In the genomic region with DNA sequence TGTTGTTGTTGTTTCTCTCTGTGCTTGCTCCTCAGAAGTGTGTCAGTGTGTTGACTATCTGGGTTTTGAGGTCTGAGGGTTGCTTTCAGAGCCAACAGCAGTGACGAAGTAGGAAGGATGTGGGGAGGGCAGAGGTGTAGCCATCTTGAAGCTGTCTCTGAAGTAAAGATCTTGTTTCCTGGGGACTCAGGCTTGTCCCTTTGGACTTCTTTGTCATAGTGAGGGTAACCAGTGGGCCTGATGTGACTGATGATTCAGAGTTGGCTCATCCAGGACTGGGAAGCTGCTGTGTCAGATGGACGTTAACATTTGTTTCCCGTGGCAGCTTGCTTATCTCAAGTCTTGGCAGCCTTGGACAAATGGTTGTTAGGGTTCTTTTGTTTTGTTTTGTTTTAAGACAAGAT, we compare ENCODE assay signal across 8 mouse cellular contexts. TPM values are rescaled to one million over a fixed set of nuclear protein-coding genes. Genes with fewer than 3 reads are reported as not detected.
A peak's percentile ranks its signal among the peaks of the same experiment; 100 is the strongest.
DNase-seq lines count a peak whose midpoint lies in the region; ATAC-seq and TF ChIP-seq lines count a peak whose summit lies in the region.

No protein-coding gene starts in this region.

- no peak for TF ChIP-seq POLR2A in cerebellum, adult 2 months (IDR thresholded peaks at IDR 0.05; ENCODE audit: borderline replicate concordance, insufficient read depth, low read length)

- H3K9me3 ChIP-seq in hindbrain, embryonic 10.5 days = no peaks in the 10 kb centered on the region
- no peaks in the 10 kb centered on the region for H3K9me3 ChIP-seq in hindbrain, embryonic 12.5 days (replicated peaks)
- H3K9me3 ChIP-seq in heart, embryonic 12.5 days (replicated peaks) = no peaks in the 10 kb centered on the region

- DNase-seq in hindbrain, embryonic 10.5 days (ENCODE audit: low spot score) = no peak
- DNase-seq in thymus, postnatal 25 days = peak; percentile 12
- DNase-seq in thymus, postnatal 36 days = no peak
- peak; percentile 56 for DNase-seq in naive thymus-derived CD4-positive, alpha-beta T cell, adult 2 months (ENCODE audit: low read depth)
- DNase-seq in frontal cortex, postnatal 25 days (ENCODE audit: low spot score in 2 of 2) = no peak
- DNase-seq in cerebellum, adult 2 months = no peak

- no peaks in the 10 kb centered on the region for H3K27me3 ChIP-seq in hindbrain, embryonic 10.5 days (ENCODE audit: insufficient read depth, poor library complexity, severe bottlenecking)
- 0 out of 2 replicates have a peak, but pooled peaks cover 2% of the 10 kb centered on the region for H3K27me3 ChIP-seq in hindbrain, embryonic 12.5 days
- no peaks in the 10 kb centered on the region for H3K27me3 ChIP-seq in heart, embryonic 12.5 days (replicated peaks)
- H3K27me3 ChIP-seq in cerebellum, adult 2 months (ENCODE audit: control insufficient read depth, insufficient read depth, low read length) = no peaks in the 10 kb centered on the region

- no peak overlapping the region for H3K4me3 ChIP-seq in hindbrain, embryonic 10.5 days
- H3K4me3 ChIP-seq in hindbrain, embryonic 12.5 days = no peak overlapping the region
- H3K4me3 ChIP-seq in heart, embryonic 12.5 days = no peak overlapping the region
- no peak overlapping the region for H3K4me3 ChIP-seq in cerebellum, adult 2 months (replicated peaks; ENCODE audit: insufficient read depth, low read depth, low read length)

- no peaks in the 10 kb centered on the region for H3K36me3 ChIP-seq in hindbrain, embryonic 10.5 days
- no peaks in the 10 kb centered on the region for H3K36me3 ChIP-seq in hindbrain, embryonic 12.5 days
- H3K36me3 ChIP-seq in heart, embryonic 12.5 days = no peaks in the 10 kb centered on the region

- H3K4me2 ChIP-seq in hindbrain, embryonic 12.5 days (replicated peaks) = no peak overlapping the region
- no peak overlapping the region for H3K4me2 ChIP-seq in heart, embryonic 12.5 days

- H3K4me1 ChIP-seq in hindbrain, embryonic 10.5 days (replicated peaks) = peaks cover 82% of the 10 kb centered on the region
- H3K4me1 ChIP-seq in hindbrain, embryonic 12.5 days = peaks cover 43% of the 10 kb centered on the region
- H3K4me1 ChIP-seq in heart, embryonic 12.5 days (replicated peaks) = peaks cover 74% of the 10 kb centered on the region
- peaks cover 6% of the 10 kb centered on the region for H3K4me1 ChIP-seq in cerebellum, adult 2 months (ENCODE audit: control insufficient read depth, insufficient read depth, low read length)

- no peak for TF ChIP-seq CTCF in cerebellum, adult 2 months (IDR thresholded peaks at IDR 0.05; ENCODE audit: borderline replicate concordance, insufficient read depth, low read depth, low read length)

- 0 out of 2 replicates have a peak overlapping the region, but pooled peaks have one; percentile 1 for H3K27ac ChIP-seq in hindbrain, embryonic 10.5 days
- no peak overlapping the region for H3K27ac ChIP-seq in hindbrain, embryonic 12.5 days
- H3K27ac ChIP-seq in heart, embryonic 12.5 days (ENCODE audit: poor library complexity, severe bottlenecking) = peak overlapping the region; percentile 99
- no peak overlapping the region for H3K27ac ChIP-seq in cerebellum, adult 2 months (ENCODE audit: insufficient read depth, low read length)

- H3K9ac ChIP-seq in hindbrain, embryonic 12.5 days = no peak overlapping the region
- H3K9ac ChIP-seq in heart, embryonic 12.5 days = no peak overlapping the region

- no peak for ATAC-seq in hindbrain, embryonic 12.5 days (ENCODE audit: low FRiP score)
- no peak for ATAC-seq in heart, embryonic 12.5 days (ENCODE audit: insufficient number of reproducible peaks, low FRiP score)

- 65% methylated on average over 3 of the region's 3 CpGs for WGBS in hindbrain, embryonic 10.5 days
- 45% methylated on average over 3 of the region's 3 CpGs for WGBS in hindbrain, embryonic 12.5 days
- 16% methylated on average over 3 of the region's 3 CpGs for WGBS in heart, embryonic 12.5 days
- WGBS in cerebellum, adult 2 months = 58% methylated on average over 3 of the region's 3 CpGs

RNA-seq across cellular contexts. Expression of gene Notch2, which starts 14.0 kb away (rescaled TPM):
- polyA plus RNA-seq in hindbrain, embryonic 10.5 days (2016; fragmentation: Nextera tagmentation; extraction: Ambion mirVana) = 15.6 and 18.0 TPM in 2 replicates
- 26.5 and 30.1 TPM in 2 replicates for polyA plus RNA-seq in hindbrain, embryonic 12.5 days (2016; fragmentation: Nextera tagmentation; extraction: Ambion mirVana)
- 16.7 and 17.7 TPM in 2 replicates for polyA plus RNA-seq in heart, embryonic 12.5 days (2016; fragmentation: Nextera tagmentation; extraction: Ambion mirVana)
- polyA plus RNA-seq in cerebellum, adult 2 months (2012; rRNA removed) = 5.1 and 6.0 TPM in 2 replicates

Comparison
In these comparisons a context has a peak if more than half of its experiments do, and no peak if none do; other contexts are left out.
1. DNase-seq: peak in thymus, postnatal 25 days (single experiment) and naive thymus-derived CD4-positive, alpha-beta T cell, adult 2 months (single experiment); none in hindbrain, embryonic 10.5 days (single experiment), thymus, postnatal 36 days (0 of 2), frontal cortex, postnatal 25 days (0 of 2) and cerebellum, adult 2 months (0 of 2).
2. H3K27ac ChIP-seq: peak in hindbrain, embryonic 10.5 days (single experiment) and heart, embryonic 12.5 days (single experiment); none in hindbrain, embryonic 12.5 days (single experiment) and cerebellum, adult 2 months (single experiment).